Mouse (Mus musculus): ENCODE data around the gene 5730596B20Rik.

DNA sequence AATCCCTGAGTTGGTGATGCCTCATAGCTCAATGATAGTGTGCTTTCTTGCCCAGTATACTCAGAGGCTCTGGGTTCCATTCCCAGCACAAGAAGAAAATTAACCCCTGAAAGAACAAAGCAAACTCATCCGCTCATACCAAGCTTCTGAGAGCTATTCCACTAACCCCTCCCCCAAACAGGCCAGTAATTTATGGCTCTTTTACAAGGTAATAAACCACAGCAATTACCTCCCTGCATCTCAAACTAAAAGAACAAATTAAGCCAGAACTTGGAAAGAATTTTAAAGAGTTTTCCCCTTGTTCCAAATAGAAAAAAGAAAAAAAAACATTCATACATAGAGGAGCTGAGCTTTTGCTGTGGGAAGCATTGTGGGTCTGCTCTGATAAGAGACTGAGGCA is 5.5 kb downstream of the 5730596B20Rik start:
- TF ChIP-seq POLR2A (IDR thresholded peaks at IDR 0.05; ENCODE audit: low read depth, low read length) (no peak), CTCF (IDR thresholded peaks at IDR 0.05; ENCODE audit: borderline replicate concordance, insufficient read depth, low read length) (no peak)
